Mouse (Mus musculus): ENCODE results near the gene Ercc2. TPM values are rescaled to one million over a fixed set of nuclear protein-coding genes. Genes with fewer than 3 reads are reported as not detected.

Gene Ercc2
- polyA plus RNA-seq, 1 experiment from 2014 or later: 5.9 TPM

DNA sequence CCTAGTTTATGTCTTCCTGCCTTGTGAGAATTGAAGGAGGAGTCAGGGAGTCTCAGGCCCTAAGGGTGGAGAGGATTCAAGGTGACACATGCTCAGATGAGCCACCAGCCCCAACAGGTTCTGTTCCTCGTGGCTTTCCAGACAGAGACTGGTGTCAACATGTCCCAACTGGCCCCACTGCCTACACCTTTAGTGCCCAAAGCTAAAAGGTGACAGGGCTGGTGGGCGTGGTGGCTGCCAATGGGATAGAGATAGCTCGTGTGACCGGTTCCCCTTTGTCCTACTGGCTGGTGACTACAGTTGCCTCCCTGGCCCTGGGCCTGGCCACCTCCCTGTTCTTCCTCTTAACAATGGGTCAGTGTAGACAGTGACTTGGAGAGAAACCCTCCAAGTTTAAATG is 16.4 kb upstream of the Ercc2 start:
- Histone ChIP-seq H3K9ac (ENCODE audit: low read depth, low read length) (no peak overlapping the region), H3K4me3 (ENCODE audit: low read depth, low read length) (no peak overlapping the region), H3K27ac (ENCODE audit: low read length) (no peak overlapping the region), H3K4me1 (ENCODE audit: control insufficient read depth, low read depth, low read length) (peaks cover 24% of the 10 kb centered on the region), H3K27me3 (ENCODE audit: control insufficient read depth, insufficient read depth, low read depth, low read length) (peaks cover 14% of the 10 kb centered on the region), H3K4me2 (ENCODE audit: low read depth, low read length) (no peak overlapping the region), H3K36me3 (ENCODE audit: control insufficient read depth, insufficient read depth) (no peaks in the 10 kb centered on the region), H3K9me3 (replicated peaks; ENCODE audit: control insufficient read depth, low read length) (no peaks in the 10 kb centered on the region)
- ATAC-seq (ENCODE audit: low read depth): no peak
- 50% methylated on average over 4 of the region's 4 CpGs for WGBS (ENCODE audit: insufficient replicate concordance)

DNA sequence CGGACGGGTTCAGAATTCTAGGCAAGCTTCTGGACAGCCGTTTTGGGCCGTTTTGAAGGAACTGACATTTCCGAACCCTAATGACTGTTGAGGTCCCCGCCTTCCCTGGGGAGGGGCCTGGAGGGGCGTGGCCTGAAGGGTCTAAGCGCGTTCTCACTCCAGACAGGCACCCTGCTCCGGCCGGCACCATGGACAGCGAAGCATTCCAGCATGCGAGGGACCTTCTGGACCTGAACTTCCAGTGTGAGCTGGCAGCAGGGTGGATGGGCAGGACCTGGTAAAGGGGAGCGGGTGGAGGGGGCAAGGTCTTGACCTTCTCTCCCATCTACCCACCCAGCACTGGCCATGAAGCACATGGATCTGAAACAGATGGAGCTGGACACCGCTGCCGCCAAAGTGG is 13.4 kb upstream of the Ercc2 start:
- no peak for ATAC-seq (ENCODE audit: low read depth)
- Histone ChIP-seq H3K36me3 (ENCODE audit: control insufficient read depth, insufficient read depth) (no peaks in the 10 kb centered on the region), H3K9ac (ENCODE audit: low read depth, low read length) (no peak overlapping the region), H3K9me3 (replicated peaks; ENCODE audit: control insufficient read depth, low read length) (no peaks in the 10 kb centered on the region), H3K4me3 (ENCODE audit: low read depth, low read length) (no peak overlapping the region), H3K4me2 (ENCODE audit: low read depth, low read length) (no peak overlapping the region), H3K4me1 (ENCODE audit: control insufficient read depth, low read depth, low read length) (peaks cover 5% of the 10 kb centered on the region; the same call in 1 of the 2 replicates), H3K27ac (ENCODE audit: low read length) (no peak overlapping the region), H3K27me3 (ENCODE audit: control insufficient read depth, insufficient read depth, low read depth, low read length) (peaks cover 14% of the 10 kb centered on the region)
- WGBS (ENCODE audit: insufficient replicate concordance): 22% methylated on average over 16 of the region's 16 CpGs

DNA sequence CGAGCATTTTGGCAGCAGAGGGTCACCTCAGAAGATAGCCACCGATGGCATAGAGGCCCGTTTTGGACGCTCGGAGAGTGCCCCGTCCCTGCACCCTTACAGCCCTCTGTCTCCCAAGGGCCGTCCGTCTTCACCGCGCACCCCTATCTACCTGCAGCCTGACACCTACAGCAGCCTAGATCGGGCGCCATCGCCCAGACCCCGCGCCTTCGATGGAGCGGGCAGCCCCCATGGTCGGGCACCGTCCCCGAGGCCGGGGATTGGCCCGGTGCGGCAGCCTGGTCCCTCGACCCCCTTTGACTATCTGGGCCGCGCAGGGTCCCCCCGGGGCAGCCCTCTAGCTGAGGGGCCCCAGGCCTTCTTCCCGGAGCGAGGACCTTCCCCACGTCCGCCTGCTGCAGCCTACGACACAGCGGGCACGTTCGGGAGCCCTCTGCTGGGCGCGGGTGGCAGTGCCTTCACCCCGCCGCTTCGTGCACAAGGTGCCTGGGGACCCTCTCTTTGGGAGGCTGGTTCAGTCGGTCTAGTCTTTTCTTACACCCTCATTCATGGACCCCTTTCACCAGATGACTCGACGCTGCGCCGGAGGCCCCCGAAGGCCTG is 11.9 kb upstream of the Ercc2 start:
- peaks cover 3% of the 10 kb centered on the region; the same call in 1 of the 2 replicates for H3K4me1 ChIP-seq (ENCODE audit: control insufficient read depth, low read depth, low read length)
- H3K4me2 ChIP-seq (ENCODE audit: low read depth, low read length): peak overlapping the region; percentile 63
- WGBS (ENCODE audit: insufficient replicate concordance): 12% methylated on average over 46 of the region's 46 CpGs
- H3K27me3 ChIP-seq (ENCODE audit: control insufficient read depth, insufficient read depth, low read depth, low read length): peaks cover 14% of the 10 kb centered on the region
- no peaks in the 10 kb centered on the region for H3K36me3 ChIP-seq (ENCODE audit: control insufficient read depth, insufficient read depth)
- 0 out of 2 replicates have a peak overlapping the region, but pooled peaks have one; percentile 26 for H3K9ac ChIP-seq (ENCODE audit: low read depth, low read length)
- peak overlapping the region; percentile 37 for H3K4me3 ChIP-seq (ENCODE audit: low read depth, low read length)
- H3K27ac ChIP-seq (ENCODE audit: low read length): no peak overlapping the region
- peak; percentile 58; the same call in 1 of the 2 replicates for ATAC-seq (ENCODE audit: low read depth)
- H3K9me3 ChIP-seq (replicated peaks; ENCODE audit: control insufficient read depth, low read length): no peaks in the 10 kb centered on the region

DNA sequence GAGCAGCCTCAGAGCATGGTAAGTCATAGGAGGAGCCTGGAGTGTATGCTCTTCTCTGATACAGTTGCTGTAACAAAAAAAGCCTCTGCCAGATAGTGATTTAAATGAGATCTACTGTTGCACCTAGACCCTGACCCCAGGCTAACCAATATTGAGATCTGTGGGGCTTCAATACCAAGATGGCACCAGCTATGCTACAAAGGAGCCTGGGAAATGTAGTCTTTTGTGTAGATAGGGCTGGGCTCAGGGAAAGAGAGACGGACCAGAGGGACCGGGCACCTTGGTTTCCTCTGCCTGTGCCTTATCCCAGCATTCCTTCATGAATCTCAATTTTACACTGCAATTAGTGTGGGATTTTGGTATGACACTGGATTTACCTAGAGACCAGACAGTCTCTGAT is 8.4 kb upstream of the Ercc2 start:
- ATAC-seq (ENCODE audit: low read depth): no peak
- WGBS (ENCODE audit: insufficient replicate concordance): 75% methylated on average over 2 of the region's 2 CpGs
- no peak overlapping the region for H3K4me2 ChIP-seq (ENCODE audit: low read depth, low read length)

DNA sequence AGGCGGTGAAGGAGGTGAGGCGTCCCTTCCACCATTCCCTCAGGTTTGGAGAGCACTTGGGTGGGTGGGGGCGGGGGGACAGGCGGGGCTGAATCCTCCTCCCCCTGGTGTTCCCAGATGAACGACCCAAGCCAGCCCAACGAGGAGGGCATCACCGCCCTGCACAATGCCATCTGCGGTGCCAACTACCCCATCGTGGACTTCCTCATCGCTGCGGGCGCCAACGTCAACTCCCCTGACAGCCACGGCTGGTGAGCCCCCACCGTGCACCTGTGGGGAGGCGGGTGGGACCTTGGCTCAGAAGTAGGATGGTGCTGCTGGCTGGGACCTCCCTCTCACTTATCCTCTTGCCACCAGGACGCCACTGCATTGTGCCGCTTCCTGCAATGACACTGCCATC is 6.4 kb upstream of the Ercc2 start:
- Histone ChIP-seq H3K27me3 (ENCODE audit: control insufficient read depth, insufficient read depth, low read depth, low read length) (no peaks in the 10 kb centered on the region), H3K9ac (ENCODE audit: low read depth, low read length) (no peak overlapping the region), H3K4me2 (ENCODE audit: low read depth, low read length) (no peak overlapping the region), H3K36me3 (ENCODE audit: control insufficient read depth, insufficient read depth) (no peaks in the 10 kb centered on the region), H3K4me1 (ENCODE audit: control insufficient read depth, low read depth, low read length) (no peaks in the 10 kb centered on the region; the same call in 1 of the 2 replicates), H3K27ac (ENCODE audit: low read length) (no peak overlapping the region), H3K9me3 (replicated peaks; ENCODE audit: control insufficient read depth, low read length) (no peaks in the 10 kb centered on the region), H3K4me3 (ENCODE audit: low read depth, low read length) (no peak overlapping the region)
- ATAC-seq (ENCODE audit: low read depth): no peak
- WGBS (ENCODE audit: insufficient replicate concordance): 72% methylated on average over 18 of the region's 18 CpGs

More for the DNA sequence above, 8.4 kb upstream of the Ercc2 start:
- no peaks in the 10 kb centered on the region for H3K36me3 ChIP-seq (ENCODE audit: control insufficient read depth, insufficient read depth)
- H3K27ac ChIP-seq (ENCODE audit: low read length): no peak overlapping the region
- H3K9ac ChIP-seq (ENCODE audit: low read depth, low read length): no peak overlapping the region
- H3K4me1 ChIP-seq (ENCODE audit: control insufficient read depth, low read depth, low read length): peaks cover 3% of the 10 kb centered on the region
- H3K9me3 ChIP-seq (replicated peaks; ENCODE audit: control insufficient read depth, low read length): no peaks in the 10 kb centered on the region
- H3K27me3 ChIP-seq (ENCODE audit: control insufficient read depth, insufficient read depth, low read depth, low read length): peaks cover 14% of the 10 kb centered on the region
- no peak overlapping the region for H3K4me3 ChIP-seq (ENCODE audit: low read depth, low read length)

DNA sequence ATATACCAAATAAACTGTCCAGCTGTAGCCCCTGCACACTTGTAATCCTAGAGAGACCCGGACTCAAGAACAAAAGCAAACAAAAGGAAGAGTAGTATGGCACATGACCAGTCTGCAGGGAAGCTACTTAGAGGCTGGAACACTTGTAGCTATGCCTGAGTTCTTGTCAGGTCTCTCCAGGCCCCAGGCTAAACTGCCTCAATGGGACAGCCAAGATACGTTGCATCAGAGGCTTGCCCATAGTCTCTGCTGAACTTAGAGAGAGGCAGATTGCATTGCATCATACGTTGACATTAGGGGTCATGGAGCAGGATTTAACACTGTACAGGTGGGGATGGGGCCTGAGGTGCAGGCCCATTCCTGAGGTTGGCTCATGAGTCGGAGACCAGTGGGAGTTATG is 5.8 kb upstream of the Ercc2 start:
- peak; percentile 68 for ATAC-seq (ENCODE audit: low read depth)
- H3K9me3 ChIP-seq (replicated peaks; ENCODE audit: control insufficient read depth, low read length): no peaks in the 10 kb centered on the region
- no peaks in the 10 kb centered on the region; the same call in 1 of the 2 replicates for H3K4me1 ChIP-seq (ENCODE audit: control insufficient read depth, low read depth, low read length)
- H3K27me3 ChIP-seq (ENCODE audit: control insufficient read depth, insufficient read depth, low read depth, low read length): no peaks in the 10 kb centered on the region
- H3K4me3 ChIP-seq (ENCODE audit: low read depth, low read length): no peak overlapping the region
- H3K27ac ChIP-seq (ENCODE audit: low read length): no peak overlapping the region
- no peaks in the 10 kb centered on the region for H3K36me3 ChIP-seq (ENCODE audit: control insufficient read depth, insufficient read depth)
- H3K9ac ChIP-seq (ENCODE audit: low read depth, low read length): no peak overlapping the region
- WGBS (ENCODE audit: insufficient replicate concordance): 62% methylated on average over 4 of the region's 4 CpGs
- H3K4me2 ChIP-seq (ENCODE audit: low read depth, low read length): no peak overlapping the region

DNA sequence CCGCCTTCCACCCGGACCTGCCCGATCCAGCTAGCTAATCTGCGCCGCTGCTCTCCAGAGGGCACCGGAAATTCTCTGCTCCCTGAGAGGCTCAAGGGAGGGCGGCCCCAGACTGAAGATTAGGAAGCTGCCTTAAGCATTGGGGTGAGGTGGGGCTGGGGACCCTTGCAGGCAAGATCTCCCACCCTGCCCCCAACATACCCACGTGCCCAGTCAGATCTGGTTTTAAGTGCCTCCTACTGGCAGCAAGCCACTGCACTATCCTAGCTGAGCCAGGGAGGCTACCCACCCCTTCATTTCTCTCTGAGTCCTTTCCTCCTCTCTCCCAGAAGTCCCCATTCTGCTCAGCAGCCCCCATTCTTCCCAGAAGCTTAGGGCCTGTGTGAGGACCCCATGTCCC is 3.8 kb upstream of the Ercc2 start:
- Histone ChIP-seq H3K4me1 (ENCODE audit: control insufficient read depth, low read depth, low read length) (peaks cover 10% of the 10 kb centered on the region), H3K27me3 (ENCODE audit: control insufficient read depth, insufficient read depth, low read depth, low read length) (no peaks in the 10 kb centered on the region), H3K36me3 (ENCODE audit: control insufficient read depth, insufficient read depth) (no peaks in the 10 kb centered on the region), H3K4me3 (ENCODE audit: low read depth, low read length) (no peak overlapping the region), H3K4me2 (ENCODE audit: low read depth, low read length) (no peak overlapping the region), H3K9me3 (replicated peaks; ENCODE audit: control insufficient read depth, low read length) (no peaks in the 10 kb centered on the region), H3K9ac (ENCODE audit: low read depth, low read length) (no peak overlapping the region), H3K27ac (ENCODE audit: low read length) (no peak overlapping the region)
- ATAC-seq (ENCODE audit: low read depth): no peak
- 68% methylated on average over 8 of the region's 8 CpGs for WGBS (ENCODE audit: insufficient replicate concordance)

DNA sequence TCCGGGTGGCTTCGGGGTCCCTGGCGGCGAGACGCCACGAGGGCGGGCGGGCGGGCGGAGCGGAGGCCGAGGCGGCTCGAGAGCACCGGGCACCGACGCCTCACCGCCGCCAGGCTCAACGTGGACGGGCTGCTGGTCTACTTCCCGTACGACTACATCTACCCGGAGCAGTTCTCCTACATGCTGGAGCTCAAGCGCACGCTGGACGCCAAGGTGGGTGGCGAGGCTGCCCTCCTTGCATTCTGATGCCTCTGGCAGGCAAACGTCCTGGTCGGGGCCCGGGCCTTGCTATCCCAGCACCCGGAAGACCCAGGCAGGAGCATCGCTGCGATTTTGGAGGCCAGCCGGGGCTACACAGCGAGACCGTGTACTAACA is 344 bp downstream of the Ercc2 start:
- Histone ChIP-seq H3K27ac (ENCODE audit: low read length) (no peak overlapping the region), H3K4me2 (ENCODE audit: low read depth, low read length) (peak overlapping the region; percentile 94), H3K4me1 (ENCODE audit: control insufficient read depth, low read depth, low read length) (peaks cover 15% of the 10 kb centered on the region), H3K27me3 (ENCODE audit: control insufficient read depth, insufficient read depth, low read depth, low read length) (no peaks in the 10 kb centered on the region), H3K4me3 (ENCODE audit: low read depth, low read length) (peak overlapping the region; percentile 85), H3K9ac (ENCODE audit: low read depth, low read length) (peak overlapping the region; percentile 76), H3K9me3 (replicated peaks; ENCODE audit: control insufficient read depth, low read length) (no peaks in the 10 kb centered on the region), H3K36me3 (ENCODE audit: control insufficient read depth, insufficient read depth) (peaks cover 4% of the 10 kb centered on the region)
- WGBS (ENCODE audit: insufficient replicate concordance): under 1% methylated on average over 34 of the region's 37 CpGs
- peak; percentile 57 for ATAC-seq (ENCODE audit: low read depth)

DNA sequence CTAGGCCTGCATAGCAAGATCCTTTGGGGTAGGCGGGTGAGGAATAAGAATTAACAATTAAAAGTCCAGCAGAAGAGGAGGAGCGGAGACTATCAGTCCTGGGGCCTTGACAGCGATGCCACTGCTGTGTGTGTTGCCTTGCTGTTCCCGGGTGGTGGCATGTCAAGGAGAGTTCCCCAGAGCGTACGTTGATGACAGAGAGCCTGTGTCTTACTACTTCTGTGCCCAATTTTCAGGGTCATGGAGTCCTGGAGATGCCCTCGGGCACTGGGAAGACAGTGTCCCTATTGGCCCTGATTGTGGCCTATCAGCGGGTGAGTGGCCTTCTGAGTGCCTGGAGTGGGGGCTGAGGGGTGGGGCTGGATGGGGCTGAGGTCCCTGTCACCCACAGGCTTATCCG is 1.9 kb downstream of the Ercc2 start:
- H3K4me2 ChIP-seq (ENCODE audit: low read depth, low read length): no peak overlapping the region
- no peak overlapping the region for H3K27ac ChIP-seq (ENCODE audit: low read length)
- peaks cover 6% of the 10 kb centered on the region for H3K36me3 ChIP-seq (ENCODE audit: control insufficient read depth, insufficient read depth)
- no peaks in the 10 kb centered on the region for H3K27me3 ChIP-seq (ENCODE audit: control insufficient read depth, insufficient read depth, low read depth, low read length)
- H3K4me3 ChIP-seq (ENCODE audit: low read depth, low read length): no peak overlapping the region
- no peak for ATAC-seq (ENCODE audit: low read depth)
- H3K9me3 ChIP-seq (replicated peaks; ENCODE audit: control insufficient read depth, low read length): no peaks in the 10 kb centered on the region
- no peak overlapping the region for H3K9ac ChIP-seq (ENCODE audit: low read depth, low read length)
- H3K4me1 ChIP-seq (ENCODE audit: control insufficient read depth, low read depth, low read length): peaks cover 17% of the 10 kb centered on the region
- WGBS (ENCODE audit: insufficient replicate concordance): 85% methylated on average over 9 of the region's 9 CpGs

Data from liver, embryonic 16.5 days (tissue).